Mouse (Mus musculus) limb, embryonic 14.5 days (tissue): Measurements from ENCODE around the gene Abcc3. TPM values are rescaled to one million over a fixed set of nuclear protein-coding genes. Genes with fewer than 3 reads are reported as not detected.
A peak's percentile ranks its signal among the peaks of the same experiment; 100 is the strongest.

Experiments
- ATAC-seq: fragments of 200-750 bp; cut with Nextera tagmentation; 2 replicates; pipeline ENCODE4 v1.8.0; 2017; ENCODE audit warnings: low read depth, moderate number of reproducible peaks, moderate TSS enrichment; ENCODE audit not compliant: low FRiP score
- DNase-seq: peaks from one replicate; pipeline ENCODE4 v3.0.0-alpha.2; 2015; ENCODE audit warnings: low spot score
- H3K27ac ChIP-seq: fragments of 300-500 bp; sonication (generic); replicated peaks from 2 replicates; pipeline ENCODE4 v1.5.1; 2014; ENCODE audit warnings: low read depth, mild to moderate bottlenecking, low read length, moderate library complexity, mixed read lengths
- H3K27me3 ChIP-seq: fragments of 300-500 bp; sonication (generic); 2 replicates; pipeline ENCODE4 v1.6.1; 2014; ENCODE audit warnings: low read length, mixed read lengths; ENCODE audit not compliant: control insufficient read depth, insufficient read depth
- H3K36me3 ChIP-seq: fragments of 300-500 bp; sonication (generic); 2 replicates; pipeline ENCODE4 v1.6.1; 2014; ENCODE audit warnings: mild to moderate bottlenecking, low read length, moderate library complexity, mixed read lengths; ENCODE audit not compliant: control insufficient read depth, insufficient read depth
- H3K4me1 ChIP-seq: fragments of 300-500 bp; sonication (generic); 2 replicates; pipeline ENCODE4 v1.6.1; 2014; ENCODE audit warnings: antibody characterized with exemption, low read length, mixed read lengths; ENCODE audit not compliant: control insufficient read depth, insufficient read depth
- H3K4me2 ChIP-seq: fragments of 300-500 bp; sonication (generic); replicated peaks from 2 replicates; pipeline ENCODE4 v1.6.1; 2014; ENCODE audit warnings: low read depth, mild to moderate bottlenecking, low read length, moderate library complexity; ENCODE audit not compliant: severe bottlenecking
- H3K4me3 ChIP-seq: fragments of 300-500 bp; sonication (generic); replicated peaks from 2 replicates; pipeline ENCODE4 v1.5.1; 2014; ENCODE audit warnings: low read length
- H3K9ac ChIP-seq: fragments of 300-500 bp; sonication (generic); 2 replicates; pipeline ENCODE4 v1.6.1; 2014; ENCODE audit warnings: mild to moderate bottlenecking, low read depth, low read length, moderate library complexity; ENCODE audit not compliant: severe bottlenecking
- H3K9me3 ChIP-seq: fragments of 300-500 bp; sonication (generic); 2 replicates; pipeline ENCODE4 v1.6.1; 2016; ENCODE audit warnings: low read length; ENCODE audit not compliant: control insufficient read depth
- POLR2A ChIP-seq: fragments of 200-500 bp; IDR thresholded peaks from 2 replicates; pipeline ENCODE4 v1.8.0; 2012; ENCODE audit warnings: inconsistent platforms, mild to moderate bottlenecking, moderate library complexity, borderline replicate concordance; ENCODE audit not compliant: insufficient read depth, insufficient read length; ENCODE audit errors: extremely low read depth
- WGBS: fragments of 180-500 bp; shearing (Covaris S2); extraction: QIAGEN DNeasy Blood & Tissue Kit; methylation state at CpG from one replicate; pipeline ENCODE4 v1.1.7; 2014; 5-methylcytosine and 5-hydroxymethylcytosine counted together
- polyA plus RNA-seq, 2 experiments: library from polyadenylated mRNA; depleted of rRNA in 1 of 2; stranded (reverse) in 1 of 2; unstranded in 1 of 2; fragments of >200 nt; fragmentation: Nextera tagmentation in 1 of 2; extraction: Ambion mirVana in 1 of 2; gene quantifications; 2 replicates each; pipeline versions ENCODE4 v1.2.1 to v1.2.3; 2012 to 2014

Gene Abcc3
- polyA plus RNA-seq (2012; rRNA removed) (1.0 and 1.6 TPM in 2 replicates), polyA plus RNA-seq (2014; fragmentation: Nextera tagmentation; extraction: Ambion mirVana) (1.3 and 1.5 TPM in 2 replicates)

- Histone ChIP-seq H3K9me3 (no peaks in the 10 kb centered on the region), H3K4me3 (peak within 1 kb of the TSS; percentile 20), H3K4me1 (0 out of 2 replicates have a peak, but pooled peaks cover 3% of the 10 kb centered on the region), H3K9ac (peak within 1 kb of the TSS; percentile 32), H3K27me3 (no peaks in the 10 kb centered on the region), H3K4me2 (peak within 1 kb of the TSS; percentile 28), H3K27ac (no peak within 1 kb of the TSS), H3K36me3 (no peaks in the 10 kb centered on the region)
- no peak for DNase-seq
- TF ChIP-seq POLR2A, result no peak
- WGBS, result 5% methylated on average over 20 of the region's 20 CpGs
- no peak for ATAC-seq
Measured at GRCm38 (mm10) chr11:94392672-94393109, at the start of gene Abcc3. Abcc3 (minus strand) TSS chr11:94392997.

- no peaks in the 10 kb centered on the region for H3K9me3 ChIP-seq
- no peak overlapping the region for H3K9ac ChIP-seq
- H3K27ac ChIP-seq, result no peak overlapping the region; the same call in 1 of the 2 replicates
- no peak for TF ChIP-seq POLR2A
- no peaks in the 10 kb centered on the region for H3K27me3 ChIP-seq
- H3K4me1 ChIP-seq, result peaks cover 55% of the 10 kb centered on the region
- H3K36me3 ChIP-seq, result peaks cover 89% of the 10 kb centered on the region
- no peak overlapping the region for H3K4me2 ChIP-seq
- ATAC-seq (no peak), DNase-seq (no peak)
- no peak overlapping the region for H3K4me3 ChIP-seq
- 60% methylated on average over 9 of the region's 9 CpGs for WGBS
Measured at GRCm38 (mm10) chr11:94441752-94442151, 49.0 kb upstream of the Abcc3 start.

- Histone ChIP-seq H3K27ac (no peak overlapping the region), H3K9ac (no peak overlapping the region), H3K4me2 (no peak overlapping the region), H3K4me1 (peaks cover 52% of the 10 kb centered on the region), H3K9me3 (no peaks in the 10 kb centered on the region), H3K36me3 (peaks cover 91% of the 10 kb centered on the region), H3K27me3 (no peaks in the 10 kb centered on the region), H3K4me3 (no peak overlapping the region)
- no peak for TF ChIP-seq POLR2A
- ATAC-seq (no peak), DNase-seq (no peak)
- WGBS, result 45% methylated on average over 7 of the region's 7 CpGs
Measured at GRCm38 (mm10) chr11:94441122-94441521, 48.3 kb upstream of the Abcc3 start.

GRCm38 (mm10) chr11:94440421-94440820 is 47.6 kb upstream of the Abcc3 start:
- Histone ChIP-seq H3K27me3 (no peaks in the 10 kb centered on the region), H3K9me3 (no peaks in the 10 kb centered on the region), H3K4me3 (no peak overlapping the region), H3K9ac (no peak overlapping the region), H3K4me2 (no peak overlapping the region), H3K4me1 (peaks cover 45% of the 10 kb centered on the region), H3K36me3 (peaks cover 91% of the 10 kb centered on the region), H3K27ac (no peak overlapping the region)
- TF ChIP-seq POLR2A, result no peak
- ATAC-seq (no peak), DNase-seq (no peak)
- 80% methylated on average over 6 of the region's 6 CpGs for WGBS

GRCm38 (mm10) chr11:94429011-94429651 is 36.3 kb upstream of the Abcc3 start:
- Histone ChIP-seq H3K4me1 (peaks cover 33% of the 10 kb centered on the region), H3K4me2 (peak overlapping the region; percentile 31; the same call in 1 of the 2 replicates), H3K4me3 (no peak overlapping the region), H3K9ac (no peak overlapping the region), H3K9me3 (no peaks in the 10 kb centered on the region), H3K36me3 (peaks cover 81% of the 10 kb centered on the region), H3K27ac (peak overlapping the region; percentile 77), H3K27me3 (no peaks in the 10 kb centered on the region)
- ATAC-seq, result no peak; the same call in 1 of the 2 replicates
- TF ChIP-seq POLR2A, result no peak
- no peak for DNase-seq
- 18% methylated on average over 9 of the region's 9 CpGs for WGBS
